Mouse (Mus musculus): ENCODE measurements around the gene Mad1l1.

GRCm38 (mm10) chr5:140150694-140151093 is 170.7 kb downstream of the Mad1l1 start:
- TF ChIP-seq MAZ (IDR thresholded peaks at IDR 0.05; ENCODE audit: low read depth, low read length) (no peak), RAD21 (IDR thresholded peaks at IDR 0.05; ENCODE audit: low read depth, low read length) (no peak)

All from MEL (cell line).